23 mouse cellular contexts compared by ENCODE assay signal in genomic region chr2:136834715-136835075, GRCm38 (mm10). TPM values are rescaled to one million over a fixed set of nuclear protein-coding genes. Genes with fewer than 3 reads are reported as not detected.
DNase-seq lines count a peak whose midpoint lies in the region; ATAC-seq and TF ChIP-seq lines count a peak whose summit lies in the region.
"Had no signal": no experiment of that assay in that cellular context is flagged by ENCODE, and none has a peak within 500 bp of the region (broad histone marks: within the 10 kb centered on the region; RNA-seq: fewer than 3 reads in every experiment).

No protein-coding gene starts in this region.

- no peaks in the 10 kb centered on the region for H3K9me3 ChIP-seq in liver, postnatal 0 days (ENCODE audit: low read length)
- no peaks in the 10 kb centered on the region for H3K9me3 ChIP-seq in stomach, embryonic 15.5 days
- H3K9me3 ChIP-seq in stomach, postnatal 0 days (ENCODE audit: control insufficient read depth, low read length), result no peaks in the 10 kb centered on the region
- H3K9me3 ChIP-seq in hindbrain, embryonic 11.5 days (ENCODE audit: control insufficient read depth, low read length), result no peaks in the 10 kb centered on the region
- H3K9me3 ChIP-seq: embryonic facial prominence, embryonic 13.5 days; hindbrain, embryonic 13.5 days; liver, embryonic 13.5 days had no signal

- no peaks in the 10 kb centered on the region for H3K36me3 ChIP-seq in liver, adult 2 months (ENCODE audit: control insufficient read depth, insufficient read depth, low read length)
- no peaks in the 10 kb centered on the region for H3K36me3 ChIP-seq in liver, postnatal 0 days (replicated peaks; ENCODE audit: insufficient read depth, low read length)
- H3K36me3 ChIP-seq in stomach, embryonic 15.5 days, result no peaks in the 10 kb centered on the region
- no peaks in the 10 kb centered on the region for H3K36me3 ChIP-seq in stomach, postnatal 0 days (ENCODE audit: control insufficient read depth, insufficient read depth, low read length)
- H3K36me3 ChIP-seq in hindbrain, embryonic 11.5 days (ENCODE audit: control insufficient read depth, insufficient read depth, low read length), result no peaks in the 10 kb centered on the region
- H3K36me3 ChIP-seq: embryonic facial prominence, embryonic 13.5 days; hindbrain, embryonic 13.5 days; liver, embryonic 13.5 days had no signal

- no peak overlapping the region for H3K4me3 ChIP-seq in liver, adult 2 months (ENCODE audit: insufficient read depth, low read depth, low read length)
- H3K4me3 ChIP-seq in liver, postnatal 0 days (ENCODE audit: low read depth, low read length), result no peak overlapping the region
- no peak overlapping the region for H3K4me3 ChIP-seq in stomach, embryonic 15.5 days (replicated peaks)
- H3K4me3 ChIP-seq in stomach, postnatal 0 days (ENCODE audit: low read depth, low read length), result no peak overlapping the region
- H3K4me3 ChIP-seq in hindbrain, embryonic 11.5 days (ENCODE audit: low read depth, low read length), result no peak overlapping the region
- H3K4me3 ChIP-seq: embryonic facial prominence, embryonic 13.5 days; hindbrain, embryonic 13.5 days; layer of hippocampus, adult 2 months; liver, embryonic 13.5 days had no signal

- H3K79me2 ChIP-seq in liver, adult 2 months (ENCODE audit: control insufficient read depth, insufficient read depth, low read length), result no peaks in the 10 kb centered on the region

- TF ChIP-seq CTCF in liver, adult 2 months (IDR thresholded peaks at IDR 0.05; ENCODE audit: low read depth, low read length), result no peak
- TF ChIP-seq CTCF in liver, postnatal 0 days (IDR thresholded peaks at IDR 0.05; ENCODE audit: low read depth), result no peak
- TF ChIP-seq CTCF in stomach, postnatal 0 days (IDR thresholded peaks at IDR 0.05; ENCODE audit: low read depth), result no peak

- no peak for TF ChIP-seq EP300 in liver, postnatal 0 days (IDR thresholded peaks at IDR 0.05; ENCODE audit: low read depth)
- no peak for TF ChIP-seq EP300 in stomach, postnatal 0 days (optimal IDR thresholded peaks at IDR 0.05)

- peak; percentile 10 for DNase-seq in adrenal gland, postnatal 10 days
- no peak for DNase-seq in adrenal gland, postnatal 25 days
- DNase-seq in liver, adult 2 months (ENCODE audit: extremely low read depth, low read depth, low spot score), result peak; percentile 10
- no peak for DNase-seq in liver, postnatal 0 days
- no peak for DNase-seq in stomach, postnatal 0 days (ENCODE audit: low spot score)
- no peak for DNase-seq in right cerebral cortex, postnatal 4 days
- DNase-seq in hindbrain, embryonic 11.5 days (ENCODE audit: low spot score), result no peak
- DNase-seq: cerebellum, adult 9-10 months; forebrain, postnatal 0 days; kidney, adult 11 months; kidney, postnatal 10 days; left cerebral cortex, postnatal 4 days; liver, embryonic 13.5 days; right cerebral cortex, adult 18-20 months; spleen, adult 18-20 months; thymus, postnatal 14 days had no signal

- no peak overlapping the region for H3K27ac ChIP-seq in liver, adult 2 months (replicated peaks; ENCODE audit: insufficient read depth, low read depth, low read length)
- no peak overlapping the region for H3K27ac ChIP-seq in liver, postnatal 0 days (ENCODE audit: low read depth)
- H3K27ac ChIP-seq in stomach, embryonic 15.5 days, result no peak overlapping the region
- no peak overlapping the region for H3K27ac ChIP-seq in stomach, postnatal 0 days (replicated peaks)
- H3K27ac ChIP-seq in hindbrain, embryonic 11.5 days (ENCODE audit: low read depth, low read length), result no peak overlapping the region
- H3K27ac ChIP-seq: embryonic facial prominence, embryonic 13.5 days; hindbrain, embryonic 13.5 days; layer of hippocampus, adult 2 months; liver, embryonic 13.5 days had no signal

- ATAC-seq in liver, postnatal 0 days, result no peak
- peak; percentile 50; the same call in 1 of the 2 replicates for ATAC-seq in stomach, embryonic 15.5 days (ENCODE audit: insufficient read depth, low FRiP score, low read depth)
- ATAC-seq in stomach, postnatal 0 days (ENCODE audit: low FRiP score, low TSS enrichment), result no peak
- no peak for ATAC-seq in hindbrain, embryonic 11.5 days (ENCODE audit: low FRiP score)
- ATAC-seq: forebrain, postnatal 0 days; midbrain, embryonic 16.5 days had no signal

- 93% methylated on average over 1 of the region's 1 CpGs for WGBS in liver, adult 2 months
- 95% methylated on average over 1 of the region's 1 CpGs for WGBS in liver, postnatal 0 days (ENCODE audit: insufficient replicate concordance)
- 74% methylated on average over 1 of the region's 1 CpGs for WGBS in stomach, embryonic 15.5 days
- 53% methylated on average over 1 of the region's 1 CpGs for WGBS in stomach, postnatal 0 days
- 96% methylated on average over 1 of the region's 1 CpGs for WGBS in hindbrain, embryonic 11.5 days

- H3K9ac ChIP-seq in liver, adult 2 months (ENCODE audit: low read depth, low read length), result no peak overlapping the region
- H3K9ac ChIP-seq in liver, postnatal 0 days (replicated peaks), result no peak overlapping the region
- no peak overlapping the region for H3K9ac ChIP-seq in stomach, embryonic 15.5 days
- no peak overlapping the region for H3K9ac ChIP-seq in stomach, postnatal 0 days (ENCODE audit: low read length)
- no peak overlapping the region for H3K9ac ChIP-seq in hindbrain, embryonic 11.5 days (ENCODE audit: low read depth, low read length)
- H3K9ac ChIP-seq: embryonic facial prominence, embryonic 13.5 days; forebrain, postnatal 0 days; hindbrain, embryonic 13.5 days; liver, embryonic 13.5 days had no signal

- no peaks in the 10 kb centered on the region for H3K27me3 ChIP-seq in liver, adult 2 months (ENCODE audit: control insufficient read depth, insufficient read depth, low read length)
- no peaks in the 10 kb centered on the region for H3K27me3 ChIP-seq in liver, postnatal 0 days (ENCODE audit: insufficient read depth, low read length)
- no peaks in the 10 kb centered on the region for H3K27me3 ChIP-seq in stomach, embryonic 15.5 days (replicated peaks)
- no peaks in the 10 kb centered on the region for H3K27me3 ChIP-seq in stomach, postnatal 0 days (ENCODE audit: control insufficient read depth, insufficient read depth, low read length)
- no peaks in the 10 kb centered on the region for H3K27me3 ChIP-seq in hindbrain, embryonic 11.5 days (ENCODE audit: control insufficient read depth, insufficient read depth, low read length)
- H3K27me3 ChIP-seq: embryonic facial prominence, embryonic 13.5 days; hindbrain, embryonic 13.5 days; liver, embryonic 13.5 days had no signal

- no peak overlapping the region for H3K4me2 ChIP-seq in liver, postnatal 0 days (ENCODE audit: low read depth, low read length)
- H3K4me2 ChIP-seq in stomach, embryonic 15.5 days, result no peak overlapping the region
- no peak overlapping the region for H3K4me2 ChIP-seq in stomach, postnatal 0 days (replicated peaks; ENCODE audit: low read depth)
- no peak overlapping the region for H3K4me2 ChIP-seq in hindbrain, embryonic 11.5 days (replicated peaks; ENCODE audit: low read depth, low read length)
- H3K4me2 ChIP-seq: embryonic facial prominence, embryonic 13.5 days; hindbrain, embryonic 13.5 days; liver, embryonic 13.5 days had no signal

- H3K4me1 ChIP-seq in liver, adult 2 months (ENCODE audit: control insufficient read depth, insufficient read depth, low read length), result no peaks in the 10 kb centered on the region
- no peaks in the 10 kb centered on the region for H3K4me1 ChIP-seq in liver, postnatal 0 days (ENCODE audit: insufficient read depth)
- no peaks in the 10 kb centered on the region for H3K4me1 ChIP-seq in stomach, embryonic 15.5 days
- no peaks in the 10 kb centered on the region for H3K4me1 ChIP-seq in stomach, postnatal 0 days (replicated peaks; ENCODE audit: control insufficient read depth, insufficient read depth)
- no peaks in the 10 kb centered on the region for H3K4me1 ChIP-seq in hindbrain, embryonic 11.5 days (replicated peaks; ENCODE audit: control insufficient read depth, insufficient read depth, low read length)
- H3K4me1 ChIP-seq: embryonic facial prominence, embryonic 13.5 days; hindbrain, embryonic 13.5 days; liver, embryonic 13.5 days had no signal

- TF ChIP-seq POLR2A in liver, adult 2 months (IDR thresholded peaks at IDR 0.05; ENCODE audit: extremely low read depth, insufficient read depth, low read length), result no peak

RNA-seq across cellular contexts. Expression of gene AL731706.2, which starts 50.8 kb away (rescaled TPM):
- 10 to 100 TPM; 13.4 to 31.2 TPM for total RNA-seq in adrenal gland, postnatal 10 days (2021)
- 14.1 and 20.4 TPM in 2 replicates for total RNA-seq in adrenal gland, postnatal 25 days (2021)
- total RNA-seq in liver, adult 2 months (2014; rRNA removed), result not detected in 2 replicates
- polyA plus RNA-seq in liver, adult 2 months (2012; rRNA removed), result not detected in 2 replicates
- polyA plus RNA-seq in liver, postnatal 0 days (2015; fragmentation: Nextera tagmentation; extraction: Ambion mirVana), result 23.8 and 24.4 TPM in 2 replicates
- polyA plus RNA-seq in stomach, embryonic 15.5 days (2015; fragmentation: Nextera tagmentation; extraction: Ambion mirVana), result 31.6 and 32.9 TPM in 2 replicates
- polyA plus RNA-seq in stomach, postnatal 0 days (2015; fragmentation: Nextera tagmentation; extraction: Ambion mirVana), result 21.3 and 27.6 TPM in 2 replicates
- polyA plus RNA-seq in hindbrain, embryonic 11.5 days (2014; fragmentation: Nextera tagmentation; extraction: Ambion mirVana), result 25.8 and 27.1 TPM in 2 replicates
- total RNA-seq: forebrain, postnatal 0 days; left cerebral cortex, postnatal 4 days; MEL had no signal
- polyA plus RNA-seq: gonadal fat pad, adult 2 months had no signal

RNA-seq across cellular contexts. Expression of gene Slx4ip, which starts 56.3 kb away (rescaled TPM):
- 1 to 10 TPM; 4.3 to 6.2 TPM for total RNA-seq in adrenal gland, postnatal 10 days (2021)
- total RNA-seq in adrenal gland, postnatal 25 days (2021), result 7.7 and 8.5 TPM in 2 replicates
- total RNA-seq in liver, adult 2 months (2014; rRNA removed), result 1.5 and 1.8 TPM in 2 replicates
- polyA plus RNA-seq in liver, adult 2 months (2012; rRNA removed), result 0.18 and 0.46 TPM in 2 replicates
- polyA plus RNA-seq in liver, postnatal 0 days (2015; fragmentation: Nextera tagmentation; extraction: Ambion mirVana), result 1.1 and 1.7 TPM in 2 replicates
- 5.6 and 6.6 TPM in 2 replicates for polyA plus RNA-seq in stomach, embryonic 15.5 days (2015; fragmentation: Nextera tagmentation; extraction: Ambion mirVana)
- polyA plus RNA-seq in stomach, postnatal 0 days (2015; fragmentation: Nextera tagmentation; extraction: Ambion mirVana), result 2.1 TPM in 2 replicates
- polyA plus RNA-seq in hindbrain, embryonic 11.5 days (2014; fragmentation: Nextera tagmentation; extraction: Ambion mirVana), result 8.8 and 11.9 TPM in 2 replicates

RNA-seq across cellular contexts. Expression of gene AL731706.1, which starts 56.5 kb away (rescaled TPM):
- 10 to 100 TPM; 22.0 to 24.8 TPM for total RNA-seq in adrenal gland, postnatal 10 days (2021)
- 19.4 and 21.0 TPM in 2 replicates for total RNA-seq in adrenal gland, postnatal 25 days (2021)
- 1.8 TPM in 1 of 2 replicates, not detected in the other for total RNA-seq in liver, adult 2 months (2014; rRNA removed)
- polyA plus RNA-seq in liver, adult 2 months (2012; rRNA removed), result 6.1 and 8.0 TPM in 2 replicates
- 22.2 and 24.4 TPM in 2 replicates for polyA plus RNA-seq in liver, postnatal 0 days (2015; fragmentation: Nextera tagmentation; extraction: Ambion mirVana)
- 32.9 and 33.7 TPM in 2 replicates for polyA plus RNA-seq in stomach, embryonic 15.5 days (2015; fragmentation: Nextera tagmentation; extraction: Ambion mirVana)
- 26.3 and 33.2 TPM in 2 replicates for polyA plus RNA-seq in stomach, postnatal 0 days (2015; fragmentation: Nextera tagmentation; extraction: Ambion mirVana)
- polyA plus RNA-seq in hindbrain, embryonic 11.5 days (2014; fragmentation: Nextera tagmentation; extraction: Ambion mirVana), result 25.4 and 28.8 TPM in 2 replicates

RNA-seq across cellular contexts. Expression of gene Mkks, which starts 56.5 kb away (rescaled TPM):
- total RNA-seq in adrenal gland, postnatal 10 days (2021), result 10 to 100 TPM; 22.8 to 23.3 TPM
- 18.8 TPM in 2 replicates for total RNA-seq in adrenal gland, postnatal 25 days (2021)
- 17.2 and 19.5 TPM in 2 replicates for total RNA-seq in liver, adult 2 months (2014; rRNA removed)
- 3.8 and 5.2 TPM in 2 replicates for polyA plus RNA-seq in liver, adult 2 months (2012; rRNA removed)
- polyA plus RNA-seq in liver, postnatal 0 days (2015; fragmentation: Nextera tagmentation; extraction: Ambion mirVana), result 5.0 and 6.5 TPM in 2 replicates
- 13.1 and 13.3 TPM in 2 replicates for polyA plus RNA-seq in stomach, embryonic 15.5 days (2015; fragmentation: Nextera tagmentation; extraction: Ambion mirVana)
- polyA plus RNA-seq in stomach, postnatal 0 days (2015; fragmentation: Nextera tagmentation; extraction: Ambion mirVana), result 10.8 and 15.6 TPM in 2 replicates
- polyA plus RNA-seq in hindbrain, embryonic 11.5 days (2014; fragmentation: Nextera tagmentation; extraction: Ambion mirVana), result 18.3 and 18.8 TPM in 2 replicates

Comparison
In these comparisons a context has a peak if more than half of its experiments do, and no peak if none do; other contexts are left out.
1. DNase-seq: peak in adrenal gland, postnatal 10 days (single experiment) and liver, adult 2 months (single experiment); none in adrenal gland, postnatal 25 days (single experiment), liver, postnatal 0 days (single experiment), stomach, postnatal 0 days (single experiment), right cerebral cortex, postnatal 4 days (single experiment) and hindbrain, embryonic 11.5 days (single experiment).